Mouse (Mus musculus) layer of hippocampus, adult 9-10 months (tissue): ENCODE results near the gene Stub1.

Experiments used
- DNase-seq: peaks from one replicate; pipeline ENCODE4 v3.0.0; 2022; ENCODE audit warnings: low spot score

Gene Stub1

GRCm38 (mm10) chr17:25868601-25869191, 35.5 kb upstream of the Stub1 start, which contains the start of gene Mcrip2:
Gene Mcrip2, minus strand, starts transcription at chr17:25868764.
- DNase-seq = no peak

- DNase-seq = no peak
Observed at GRCm38 (mm10) chr17:25867836-25868600, 34.8 kb upstream of the Stub1 start.

- no peak for DNase-seq
Observed at GRCm38 (mm10) chr17:25867509-25867835, 34.3 kb upstream of the Stub1 start.

GRCm38 (mm10) chr17:25866172-25866571, 33.0 kb upstream of the Stub1 start:
- no peak for DNase-seq

- DNase-seq = no peak
Observed at GRCm38 (mm10) chr17:25865288-25865687, 32.1 kb upstream of the Stub1 start.

GRCm38 (mm10) chr17:25864311-25864710, 31.1 kb upstream of the Stub1 start:
- DNase-seq = no peak

GRCm38 (mm10) chr17:25863681-25864080, 30.5 kb upstream of the Stub1 start:
- DNase-seq = no peak

- no peak for DNase-seq
Observed at GRCm38 (mm10) chr17:25861704-25862612, 28.8 kb upstream of the Stub1 start.

- peak; percentile 78 for DNase-seq
Observed at GRCm38 (mm10) chr17:25860832-25861703, 27.9 kb upstream of the Stub1 start, which contains the start of gene Wdr90. Gene Wdr90, minus strand, starts transcription at chr17:25861501.

GRCm38 (mm10) chr17:25860229-25860628, 27.0 kb upstream of the Stub1 start:
- DNase-seq = no peak

GRCm38 (mm10) chr17:25844396-25844901, 11.2 kb upstream of the Stub1 start, which contains the start of gene Rhot2:
Gene Rhot2, minus strand, starts transcription at chr17:25844851.
- DNase-seq = peak; percentile 83

- no peak for DNase-seq
Observed at GRCm38 (mm10) chr17:25843636-25844395, 10.6 kb upstream of the Stub1 start.

- no peak for DNase-seq
Observed at GRCm38 (mm10) chr17:25843122-25843521, 9.9 kb upstream of the Stub1 start.

- no peak for DNase-seq
Observed at GRCm38 (mm10) chr17:25842509-25842908, 9.3 kb upstream of the Stub1 start.

- DNase-seq = no peak
Observed at GRCm38 (mm10) chr17:25841117-25841880, 8.1 kb upstream of the Stub1 start, which contains the start of gene Gm20683. Gene Gm20683, minus strand, starts transcription at chr17:25841763.

GRCm38 (mm10) chr17:25840519-25840918, 7.3 kb upstream of the Stub1 start:
- no peak for DNase-seq

- DNase-seq = no peak
Observed at GRCm38 (mm10) chr17:25839455-25840235, 6.4 kb upstream of the Stub1 start.

- no peak for DNase-seq
Observed at GRCm38 (mm10) chr17:25838904-25839303, 5.7 kb upstream of the Stub1 start.

GRCm38 (mm10) chr17:25837533-25837932, 4.3 kb upstream of the Stub1 start:
- no peak for DNase-seq
